Mouse (Mus musculus) layer of hippocampus, postnatal 14 days (tissue): ENCODE data around the gene Pdzd4. TPM values are rescaled to one million over a fixed set of nuclear protein-coding genes. Genes with fewer than 3 reads are reported as not detected.
A peak's percentile ranks its signal among the peaks of the same experiment; 100 is the strongest.

Experiments used
- DNase-seq, 2 experiments: peaks; one replicate each; pipeline ENCODE4 v3.0.0; 2021 to 2022; ENCODE audit warnings: low spot score in 2 of 2, mixed read lengths in 1 of 2
- total RNA-seq, 2 experiments: library from RNA; stranded (reverse); gene quantifications; 2 replicates each; pipeline ENCODE4 v1.2.3; 2021

The Pdzd4 gene
- total RNA-seq, 2 experiments from 2014 or later, result 94.8 to 104 TPM

GRCm38 (mm10) chrX:73786364-73787224 lies 38.2 kb downstream of the Pdzd4 start, which contains the start of the genes Idh3g and Ssr4:
Gene Idh3g, minus strand, starts transcription at chrX:73786897.
Gene Ssr4, plus strand, starts transcription at chrX:73787028.
- peak; percentile 92 to 95 for DNase-seq

DNA sequence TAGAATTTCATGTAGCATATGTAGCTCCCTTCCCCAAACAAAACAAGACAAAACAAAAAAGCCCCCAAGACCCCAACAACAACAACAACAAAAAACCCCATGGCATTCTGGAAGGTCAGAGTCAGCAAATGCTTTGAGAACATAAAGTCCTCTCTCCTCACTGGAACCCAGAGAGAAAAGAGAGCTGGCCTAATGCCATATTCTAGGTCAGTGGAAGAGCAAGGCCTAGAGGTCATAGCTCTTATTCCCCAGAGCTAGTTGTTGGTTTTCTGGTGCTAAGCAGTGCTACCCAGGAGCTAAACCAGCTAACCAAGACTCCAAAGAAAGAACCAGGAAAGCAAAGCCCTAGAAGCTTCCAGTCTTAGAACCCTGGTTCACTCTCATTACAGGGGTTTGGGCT lies 39.1 kb downstream of the Pdzd4 start:
- DNase-seq, result no peak

GRCm38 (mm10) chrX:73782227-73782626 lies 42.5 kb downstream of the Pdzd4 start:
- DNase-seq, result no peak

DNA sequence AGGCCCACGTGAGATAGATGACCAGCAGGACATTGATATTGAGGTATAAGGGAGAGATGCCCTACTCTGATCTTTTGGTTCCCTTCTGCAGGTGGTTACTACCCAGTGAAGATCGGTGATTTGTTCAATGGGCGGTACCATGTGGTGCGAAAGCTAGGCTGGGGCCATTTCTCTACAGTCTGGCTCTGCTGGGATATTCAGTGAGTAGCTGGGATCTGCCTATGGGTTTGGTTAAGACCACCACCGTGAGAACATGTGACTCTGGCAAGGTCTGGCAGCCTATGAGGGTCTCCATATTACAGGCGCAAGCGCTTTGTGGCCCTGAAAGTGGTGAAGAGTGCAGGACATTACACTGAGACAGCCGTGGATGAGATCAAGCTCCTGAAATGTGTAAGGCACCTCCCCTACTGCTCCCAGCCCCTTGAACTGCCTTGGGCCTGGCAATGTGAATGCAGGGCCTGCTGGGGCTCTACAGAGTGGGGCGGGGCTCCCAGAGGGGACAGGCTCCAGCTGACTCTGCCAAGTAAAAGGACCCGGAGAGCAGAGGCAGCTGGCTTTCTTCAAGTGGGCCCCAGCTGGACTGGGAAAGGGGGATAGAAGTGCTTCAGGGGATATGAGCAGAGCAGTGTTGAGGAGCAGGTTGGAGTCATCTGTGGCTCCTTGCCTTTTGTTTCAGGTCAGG lies 49.8 kb downstream of the Pdzd4 start:
- DNase-seq, result no peak

GRCm38 (mm10) chrX:73774168-73774760 lies 50.5 kb downstream of the Pdzd4 start, which contains the start of gene Srpk3:
Gene Srpk3, plus strand, starts transcription at chrX:73774405.
- DNase-seq, result no peak

- no peak for DNase-seq
Observed at GRCm38 (mm10) chrX:73767267-73767666, 57.5 kb downstream of the Pdzd4 start.

DNA sequence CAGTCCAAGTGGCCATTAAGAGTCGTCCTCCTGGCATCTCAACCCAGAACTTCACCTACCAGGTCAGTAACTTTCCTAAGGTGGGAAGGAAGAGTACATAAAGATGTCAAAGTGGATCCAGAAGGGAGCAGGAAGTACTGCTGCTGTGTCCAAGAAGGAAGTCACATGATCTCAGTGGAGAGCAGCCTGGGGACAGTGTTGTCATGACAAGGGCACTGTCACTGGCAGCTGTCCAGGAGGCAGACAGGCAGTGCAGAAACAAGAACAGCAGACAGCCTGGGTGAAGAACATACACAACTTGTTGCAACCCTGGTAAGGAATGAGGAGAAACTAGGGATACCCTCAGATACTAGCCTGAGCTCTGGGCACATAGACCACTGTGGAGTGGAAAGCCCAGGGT lies 59.5 kb downstream of the Pdzd4 start:
- DNase-seq, result no peak

GRCm38 (mm10) chrX:73758611-73759290 lies 66.0 kb downstream of the Pdzd4 start:
- DNase-seq, result no peak

DNA sequence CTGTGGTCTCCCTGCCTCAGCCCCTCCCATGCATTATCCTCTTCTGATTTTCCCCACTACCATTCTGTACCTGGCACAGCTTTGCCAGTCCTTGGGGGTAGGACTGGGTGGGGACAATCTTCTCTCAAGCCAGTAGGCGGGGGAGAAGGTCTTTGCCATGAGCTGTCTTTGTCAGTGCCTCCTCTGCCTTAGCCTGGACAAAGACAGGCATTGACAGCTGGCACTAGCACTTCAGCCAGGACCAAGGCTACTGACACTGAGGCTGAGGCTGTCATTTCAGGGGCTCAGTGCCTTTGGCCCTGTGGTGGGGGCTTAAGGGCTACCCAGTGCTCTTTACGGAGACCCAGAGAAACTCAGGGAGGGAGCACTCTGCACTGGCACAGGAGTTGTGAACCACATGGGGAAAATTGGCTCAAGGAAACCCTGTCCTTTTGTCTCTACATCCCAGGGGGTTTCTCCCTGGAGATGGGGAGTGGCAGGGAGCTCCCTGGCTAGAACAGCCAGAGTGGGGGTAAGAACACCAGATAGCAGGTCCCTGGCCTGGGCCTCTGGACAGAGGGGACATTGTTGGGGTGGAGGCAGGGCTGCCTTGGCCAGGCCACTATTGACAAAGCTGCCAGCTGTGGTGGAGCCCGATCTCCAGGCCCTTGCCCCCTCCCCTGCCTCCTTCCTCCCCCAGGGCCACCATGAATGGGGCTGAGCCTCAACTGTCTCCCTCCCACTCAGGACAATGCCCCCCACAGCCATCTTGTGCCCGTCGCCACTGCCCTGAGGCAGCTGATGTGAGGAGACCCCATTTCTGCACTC lies 68.2 kb downstream of the Pdzd4 start, which contains the start of gene Plxnb3:
Gene Plxnb3, plus strand, starts transcription at position 757 of the 807 bp plus-strand sequence.
- DNase-seq, result no peak

DNA sequence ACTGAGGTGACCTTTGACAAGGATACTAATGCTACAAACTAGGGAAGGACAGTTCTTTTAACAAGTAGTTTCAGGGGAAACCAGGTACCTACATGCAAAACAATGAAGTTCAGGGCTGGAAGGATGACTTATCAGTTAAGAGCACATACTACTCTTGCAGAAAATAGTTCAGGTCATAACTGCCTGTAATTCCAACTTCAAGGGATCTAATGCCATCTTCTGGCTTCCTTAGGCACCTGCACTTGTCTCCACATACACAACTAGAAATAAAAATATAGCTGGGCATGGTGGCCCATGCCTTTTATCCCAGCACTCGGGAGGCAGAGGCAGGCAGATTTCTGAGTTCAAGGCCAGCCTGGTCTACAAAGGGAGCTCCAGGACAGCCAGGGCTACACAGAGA lies 75.8 kb downstream of the Pdzd4 start:
- no peak for DNase-seq

- DNase-seq, result no peak
Observed at GRCm38 (mm10) chrX:73744774-73745481, 79.8 kb downstream of the Pdzd4 start.

Other genes starting within 250 kb of the Pdzd4 start
- gene Dusp9, start 185.6 kb downstream of the Pdzd4 start, total RNA-seq, result 1 to 10 TPM in 1 of 2 experiments, under 1 TPM in 1; 0.85 to 1.0 TPM
- 100 to 1,000 TPM; 108 to 118 TPM for gene Pnck, start 164.9 kb downstream of the Pdzd4 start, total RNA-seq
- 100 to 1,000 TPM in 1 of 2 experiments, 10 to 100 TPM in 1; 93.6 to 111 TPM for gene Slc6a8, start 151.8 kb downstream of the Pdzd4 start, total RNA-seq
- 10 to 100 TPM; 69.6 to 70.9 TPM for gene Bcap31, start 108.8 kb downstream of the Pdzd4 start, total RNA-seq
- gene Abcd1, start 108.4 kb downstream of the Pdzd4 start, total RNA-seq, result 10 to 100 TPM; 15.7 to 16.1 TPM
- gene Plxnb3, start 67.9 kb downstream of the Pdzd4 start, total RNA-seq, result 10 to 100 TPM; 21.9 to 23.5 TPM
- 1 to 10 TPM; 7.0 to 7.8 TPM for gene Srpk3, start 50.6 kb downstream of the Pdzd4 start, total RNA-seq
- gene Idh3g, start 38.1 kb downstream of the Pdzd4 start, total RNA-seq, result 100 to 1,000 TPM; 166 TPM
- 100 to 1,000 TPM; 100 to 103 TPM for gene Ssr4, start 37.9 kb downstream of the Pdzd4 start, total RNA-seq
- not detected for gene Avpr2, start 67.1 kb upstream of the Pdzd4 start, total RNA-seq
- gene L1cam, start 71.1 kb upstream of the Pdzd4 start, total RNA-seq, result 100 to 1,000 TPM; 213 to 217 TPM
- 1 to 10 TPM; 4.1 to 5.0 TPM for gene Arhgap4, start 96.9 kb upstream of the Pdzd4 start, total RNA-seq
- gene Naa10, start 97.0 kb upstream of the Pdzd4 start, total RNA-seq, result 10 to 100 TPM; 62.8 to 70.1 TPM
- 1 to 10 TPM; 5.5 to 6.3 TPM for gene Renbp, start 105.9 kb upstream of the Pdzd4 start, total RNA-seq
- 10 to 100 TPM; 72.6 to 76.3 TPM for gene Hcfc1, start 141.4 kb upstream of the Pdzd4 start, total RNA-seq
- gene Irak1, start 198.9 kb upstream of the Pdzd4 start, total RNA-seq, result 10 to 100 TPM; 47.6 to 56.5 TPM